Mouse (Mus musculus) testis, postnatal 10 days (tissue): ENCODE measurements around the gene Trmo.

Source experiments
- DNase-seq: peaks from one replicate; pipeline ENCODE4 v3.0.0; 2021; ENCODE audit warnings: low spot score

Gene Trmo

DNA sequence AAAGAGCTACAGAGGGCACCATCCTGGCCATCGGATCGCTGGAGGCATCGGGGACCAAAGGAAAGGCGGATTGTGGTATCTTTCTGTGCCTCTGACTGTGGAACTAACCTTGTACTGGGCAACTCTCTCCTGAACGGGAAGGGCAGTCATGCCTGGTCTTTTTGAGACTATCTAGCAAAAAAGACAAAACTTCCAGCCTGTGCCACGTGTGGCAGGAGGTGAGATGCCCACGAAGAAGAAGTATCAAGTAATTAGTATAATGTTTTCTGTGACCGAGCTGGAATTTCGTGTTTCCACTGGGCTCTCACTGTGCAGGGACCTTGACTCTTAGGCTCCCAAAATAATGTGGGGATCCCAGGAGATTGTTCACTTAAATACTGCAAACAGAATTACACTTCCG lies 50.2 kb downstream of the Trmo start:
- no peak for DNase-seq

DNA sequence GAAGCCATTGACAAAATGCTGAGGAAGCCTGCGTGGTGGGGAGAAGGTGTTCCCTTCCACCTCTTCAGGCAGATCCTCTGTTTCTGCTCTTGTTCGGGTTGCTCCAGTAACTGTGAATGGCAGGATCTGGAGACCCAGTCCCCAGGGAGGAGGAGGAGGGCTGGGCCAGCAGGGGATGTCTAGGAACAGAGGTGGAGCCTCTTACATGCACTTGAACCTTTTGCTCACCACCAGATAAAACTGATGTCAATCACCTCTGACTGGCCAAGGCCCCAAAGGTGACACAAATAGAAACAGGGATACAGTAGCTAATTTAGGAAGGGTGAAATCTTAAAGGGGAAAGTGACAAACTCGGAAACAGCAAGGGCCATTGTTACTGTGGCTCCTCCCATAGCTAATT lies 51.2 kb downstream of the Trmo start:
- no peak for DNase-seq

DNA sequence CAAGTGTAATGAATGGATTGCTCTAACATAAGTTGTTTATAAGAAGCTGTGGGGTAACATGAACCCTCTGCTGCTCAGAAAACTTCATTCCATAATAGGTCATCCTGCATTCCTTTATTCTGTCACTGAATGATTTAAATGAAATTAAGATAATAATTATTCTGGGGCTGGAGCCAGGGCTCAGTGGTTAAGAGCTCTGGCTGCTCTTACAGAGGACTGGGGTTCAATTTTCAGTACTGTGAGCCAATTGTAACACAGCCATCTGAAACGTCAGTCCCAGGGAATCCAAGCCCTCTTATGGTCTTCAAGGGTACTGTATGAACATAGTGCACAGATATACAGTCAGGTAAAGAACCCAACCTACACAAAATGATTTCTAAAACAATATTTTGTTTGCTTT lies 53.4 kb downstream of the Trmo start:
- no peak for DNase-seq

DNA sequence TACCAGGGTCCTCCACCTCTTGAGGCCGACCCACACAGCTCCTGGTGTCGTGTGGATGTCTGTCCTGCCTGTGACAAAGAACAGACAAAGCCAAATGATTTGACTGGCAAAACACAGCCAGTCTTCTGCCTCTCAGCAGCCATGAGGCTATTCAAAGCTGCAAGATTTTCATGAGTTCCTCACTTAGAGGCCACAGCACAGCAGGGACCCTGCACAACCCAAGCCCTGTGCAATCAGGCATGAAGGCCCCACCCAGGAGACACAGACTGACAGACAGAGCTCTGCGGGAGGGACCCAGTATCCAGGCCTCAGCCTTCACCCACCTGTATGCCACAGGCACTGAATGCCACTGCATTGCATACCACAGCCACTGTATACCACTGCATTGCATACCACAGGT lies 60.3 kb downstream of the Trmo start:
- DNase-seq, result no peak
